Mouse (Mus musculus): Measurements from ENCODE around the gene Taz.

The Taz gene

GRCm38 (mm10) chrX:74281732-74282394, at the start of gene Taz, which contains the start of gene Dnase1l1:
TSS of gene Taz (plus strand) at chrX:74281912.
TSS of gene Dnase1l1 (minus strand) at chrX:74282337.
- no peak for DNase-seq (ENCODE audit: low read depth, low spot score)

GRCm38 (mm10) chrX:74233196-74233595, 48.5 kb upstream of the Taz start:
- DNase-seq (ENCODE audit: low read depth, low spot score) = no peak

DNA sequence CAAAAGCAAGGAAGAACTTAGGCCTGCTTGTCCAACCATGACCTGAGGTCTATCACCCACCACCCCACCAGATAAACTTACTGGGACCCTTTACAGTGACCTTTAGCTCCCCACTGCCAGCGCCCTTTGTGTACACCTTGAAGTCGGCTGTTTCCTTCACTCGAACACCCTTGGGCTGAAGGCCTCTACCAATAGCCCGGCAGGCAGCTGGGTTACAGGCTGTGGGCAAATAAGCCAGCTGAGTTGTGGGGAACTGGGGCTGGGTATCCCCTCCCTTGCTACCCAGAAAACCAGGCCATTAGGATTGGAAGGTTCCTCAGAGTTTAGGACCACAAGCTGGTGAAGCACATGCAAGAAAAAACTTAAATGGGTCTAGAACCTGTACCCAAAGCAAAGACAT, 41.4 kb upstream of the Taz start:
- DNase-seq (ENCODE audit: low read depth, low spot score) = no peak

DNA sequence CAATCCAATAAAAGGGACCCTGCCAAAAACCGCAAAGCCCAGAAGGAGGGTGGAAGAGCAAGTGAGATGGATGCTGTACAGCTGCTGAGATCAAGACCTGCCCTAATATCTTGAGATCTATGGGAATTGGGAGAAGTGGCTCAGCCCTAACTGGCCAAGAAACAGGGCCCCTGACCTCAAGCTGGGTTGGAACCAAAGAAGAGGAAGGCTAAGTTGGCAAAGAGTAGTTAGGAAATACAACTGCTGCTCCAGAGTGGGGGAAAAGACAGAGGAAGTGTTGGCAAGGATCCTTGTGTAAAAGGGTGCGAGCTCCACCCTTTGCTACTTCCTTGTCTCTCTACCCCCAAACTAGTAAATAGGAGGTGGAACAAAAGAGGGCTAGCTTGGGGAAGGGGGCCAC, 38.3 kb upstream of the Taz start:
- no peak for DNase-seq (ENCODE audit: low read depth, low spot score)

DNA sequence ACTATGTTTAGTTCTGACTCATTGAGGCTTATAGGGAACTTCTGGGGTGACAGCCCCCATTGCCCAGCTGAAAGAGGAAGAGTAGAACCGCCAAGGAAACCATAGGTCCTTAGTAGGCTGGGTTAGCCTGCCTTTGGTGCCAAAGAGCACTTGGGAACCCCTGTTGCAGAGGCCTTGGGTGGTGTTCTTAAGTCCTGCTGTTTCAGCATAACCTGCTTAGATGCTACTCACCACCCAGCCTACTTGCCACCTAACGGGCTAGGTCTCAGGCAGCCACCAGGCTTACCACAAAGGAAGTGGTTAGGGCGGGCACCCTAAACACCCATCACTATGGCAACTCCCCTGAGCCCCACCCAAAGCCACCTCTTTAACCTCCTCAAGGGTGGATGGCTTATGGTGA, 37.9 kb upstream of the Taz start:
- DNase-seq (ENCODE audit: low read depth, low spot score) = no peak

GRCm38 (mm10) chrX:74244614-74245083, 37.1 kb upstream of the Taz start:
- no peak for DNase-seq (ENCODE audit: low read depth, low spot score)

GRCm38 (mm10) chrX:74245107-74245506, 36.6 kb upstream of the Taz start:
- no peak for DNase-seq (ENCODE audit: low read depth, low spot score)

GRCm38 (mm10) chrX:74245687-74246086, 36.0 kb upstream of the Taz start:
- no peak for DNase-seq (ENCODE audit: low read depth, low spot score)

GRCm38 (mm10) chrX:74246213-74246681, 35.5 kb upstream of the Taz start:
- DNase-seq (ENCODE audit: low read depth, low spot score) = peak; percentile 84

DNA sequence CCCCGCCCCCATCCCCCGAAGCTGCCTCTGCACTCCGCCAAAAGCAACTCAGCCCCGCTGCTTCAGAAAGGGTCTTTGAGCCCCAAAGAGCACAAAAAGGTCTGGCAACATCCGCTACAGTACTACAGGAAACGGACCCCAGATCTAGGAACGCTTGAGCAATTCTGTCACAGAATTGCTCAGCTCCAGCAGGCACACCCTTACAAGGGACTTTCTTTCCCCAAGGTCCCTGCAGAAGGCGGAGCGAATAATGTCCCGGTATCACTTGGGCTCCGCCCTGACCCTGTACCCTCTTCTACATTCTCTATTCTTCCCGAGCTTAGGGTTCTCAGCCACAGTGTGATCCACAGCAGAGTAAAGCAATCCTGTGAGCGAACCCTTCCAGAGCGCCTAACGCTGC, 35.0 kb upstream of the Taz start:
- no peak for DNase-seq (ENCODE audit: low read depth, low spot score)

DNA sequence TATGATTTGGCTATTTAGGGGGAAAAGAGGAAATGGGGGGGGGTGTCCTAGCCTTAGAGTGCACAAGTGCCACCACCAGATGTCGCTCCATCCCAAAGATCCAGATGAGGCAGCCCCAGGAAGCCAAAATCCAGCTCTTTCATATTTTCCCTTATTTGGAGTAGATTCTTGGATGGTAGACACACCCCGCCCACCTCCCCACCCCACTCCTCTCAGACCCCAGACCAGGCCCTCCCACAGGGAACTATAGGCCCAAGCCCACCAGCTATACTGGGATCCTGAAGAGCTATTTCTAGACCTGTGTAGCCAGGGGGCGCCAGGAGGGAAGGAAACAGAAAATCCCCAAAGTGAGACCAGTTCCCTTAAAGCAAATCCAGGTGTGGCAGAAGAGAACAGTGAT, 33.1 kb upstream of the Taz start:
- DNase-seq (ENCODE audit: low read depth, low spot score) = no peak

DNA sequence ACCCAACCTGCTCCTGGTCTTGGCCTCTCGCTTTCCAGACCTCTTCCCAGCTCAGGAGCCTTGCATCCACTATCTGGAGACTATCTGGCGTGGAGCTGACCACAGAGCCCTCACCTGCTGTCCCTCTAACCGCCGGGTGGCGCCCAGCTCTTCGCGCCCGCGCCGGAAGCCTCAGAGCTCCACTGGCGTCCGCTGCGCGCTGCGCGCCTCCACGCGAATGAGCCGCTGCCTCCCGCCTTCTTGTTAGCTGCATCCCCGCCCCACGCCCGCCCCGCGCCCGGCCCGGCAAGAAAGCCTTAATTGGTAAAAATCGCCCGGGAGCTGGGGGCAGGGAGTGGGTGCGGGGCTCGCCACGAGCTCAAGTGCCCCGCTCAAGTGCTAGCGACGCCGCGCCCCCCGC, 32.1 kb upstream of the Taz start, which contains the start of gene Flna:
Gene Flna, minus strand, starts transcription at position 206 of the 400 bp plus-strand sequence.
- no peak for DNase-seq (ENCODE audit: low read depth, low spot score)

- peak; percentile 91 for DNase-seq (ENCODE audit: low read depth, low spot score)
Observed at GRCm38 (mm10) chrX:74254153-74254887, 27.4 kb upstream of the Taz start, which contains the start of gene Emd. TSS of gene Emd (plus strand) at chrX:74254687.

- no peak for DNase-seq (ENCODE audit: low read depth, low spot score)
Observed at GRCm38 (mm10) chrX:74254888-74255565, 26.7 kb upstream of the Taz start.

- DNase-seq (ENCODE audit: low read depth, low spot score) = no peak
Observed at GRCm38 (mm10) chrX:74257746-74258145, 24.0 kb upstream of the Taz start.

DNA sequence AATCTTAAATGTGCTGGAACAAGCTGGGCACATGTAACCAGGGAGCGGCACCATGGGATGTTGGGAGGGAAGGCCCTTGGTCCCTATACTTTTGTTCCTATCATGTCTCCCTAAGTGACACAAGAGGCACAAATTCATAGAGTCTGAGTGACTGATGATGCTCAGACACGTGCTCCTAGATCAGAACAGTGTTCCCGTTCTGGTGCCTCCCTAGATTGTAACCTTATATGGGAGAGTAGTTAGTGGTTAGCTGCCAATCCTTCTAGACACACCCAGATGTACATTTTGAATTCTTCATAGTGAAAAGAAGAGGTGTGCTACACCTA, 12.0 kb upstream of the Taz start:
- DNase-seq (ENCODE audit: low read depth, low spot score) = no peak

DNA sequence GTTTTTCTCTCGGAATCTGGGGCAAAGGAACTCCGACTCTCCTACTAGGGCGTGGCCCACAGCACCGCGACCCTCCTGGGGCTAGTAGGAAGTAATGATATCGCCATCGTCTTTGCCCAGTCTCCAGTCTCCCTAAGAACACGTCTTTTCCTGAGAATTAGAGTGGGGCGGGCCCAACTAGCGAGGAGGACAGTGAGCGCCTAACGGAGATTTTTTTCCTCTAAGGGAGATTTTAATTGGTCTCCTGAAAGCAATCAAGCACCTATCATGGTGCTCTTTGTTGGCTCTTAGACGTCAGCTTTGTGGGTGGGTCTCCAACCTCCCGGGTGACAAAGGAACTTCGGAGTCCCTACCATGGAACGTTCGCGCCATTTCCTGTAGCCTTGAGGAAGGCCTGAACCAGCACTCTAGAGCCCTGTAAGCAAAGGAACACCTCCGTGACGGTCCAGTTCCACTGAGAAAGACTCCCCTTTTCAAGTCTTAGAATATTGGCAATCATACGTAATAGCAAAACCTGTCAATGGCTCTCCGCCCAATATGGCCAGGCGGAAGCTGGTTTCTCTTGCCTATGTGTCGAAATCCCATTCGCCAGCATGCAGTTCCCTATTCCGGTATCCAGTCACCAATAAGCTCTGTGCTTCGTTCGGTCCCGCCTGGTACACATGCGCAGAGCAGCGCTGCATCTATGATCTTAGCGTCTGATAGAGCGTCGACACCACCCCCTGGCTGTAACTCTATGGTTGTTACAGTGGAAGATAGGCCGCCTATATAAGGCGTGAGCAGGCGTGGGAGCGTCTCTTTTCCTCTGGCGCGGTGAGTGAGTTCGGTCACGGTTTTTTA, 11.4 kb upstream of the Taz start, which contains the start of gene Rpl10:
Gene Rpl10, plus strand, starts transcription at position 751 of the 840 bp plus-strand sequence.
- DNase-seq (ENCODE audit: low read depth, low spot score) = peak; percentile 98

GRCm38 (mm10) chrX:74270902-74271551, 10.7 kb upstream of the Taz start:
- DNase-seq (ENCODE audit: low read depth, low spot score) = no peak

DNA sequence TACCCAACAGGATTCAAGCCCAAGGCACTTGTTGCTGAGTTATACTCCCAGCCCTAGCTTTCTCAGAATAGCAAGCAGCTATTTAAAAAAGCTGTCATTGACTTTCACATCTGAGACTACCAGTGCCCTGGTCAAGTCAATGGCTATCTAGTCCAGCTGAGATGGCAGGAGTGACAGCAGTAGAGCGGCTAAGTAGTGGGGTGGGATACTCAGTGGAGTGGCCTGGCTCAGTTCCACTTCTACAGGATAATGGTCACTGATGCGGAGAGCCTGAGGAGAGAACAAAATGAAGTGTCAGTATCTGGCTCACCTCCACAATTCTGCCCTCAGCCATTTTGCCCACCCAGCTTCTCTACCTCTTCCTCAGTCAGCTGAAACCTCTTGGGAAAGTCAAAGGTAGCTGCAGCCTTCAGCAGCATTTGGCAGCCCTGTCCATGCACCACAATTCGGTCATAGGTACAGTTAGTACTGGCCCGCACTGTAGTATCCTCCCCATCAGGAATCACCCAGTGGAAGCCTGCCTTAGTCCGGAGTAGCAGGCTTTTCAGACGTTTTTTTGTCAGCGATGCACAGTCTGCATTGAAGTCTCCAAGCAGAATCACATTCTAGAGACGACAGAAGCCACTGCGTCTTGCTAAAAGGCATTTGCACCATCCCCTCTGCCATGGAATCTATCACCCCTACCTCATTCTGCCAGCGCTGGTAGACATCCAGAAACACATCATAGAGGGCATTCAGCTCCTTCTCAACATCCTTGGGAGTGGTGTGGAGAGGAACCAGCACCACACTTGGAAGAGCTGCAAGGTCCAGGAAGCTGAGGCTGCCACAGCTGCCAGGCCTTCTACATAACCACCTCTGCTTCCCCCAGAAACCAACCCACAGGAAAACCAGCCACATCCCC, 8.0 kb upstream of the Taz start:
- no peak for DNase-seq (ENCODE audit: low read depth, low spot score)

DNA sequence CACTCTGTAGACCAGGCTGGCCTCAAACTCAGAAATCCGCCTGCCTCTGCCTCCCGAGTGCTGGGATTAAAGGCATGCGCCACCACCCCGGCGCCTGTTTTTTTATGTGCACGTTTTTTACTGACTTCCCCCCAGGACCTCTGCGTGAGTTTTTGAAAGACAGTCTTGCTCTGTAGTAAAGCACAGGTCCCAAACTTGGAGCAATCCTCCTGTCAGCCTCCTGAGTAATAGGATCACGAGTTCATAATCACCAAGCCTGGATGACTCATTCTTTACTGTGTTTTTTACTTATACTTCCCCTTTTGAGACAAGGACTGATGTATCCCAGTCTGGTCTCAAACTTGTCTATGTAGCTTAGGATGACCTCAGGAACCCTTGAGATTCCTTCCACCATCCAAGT, 3.8 kb upstream of the Taz start:
- no peak for DNase-seq (ENCODE audit: low read depth, low spot score)

Measured in telencephalon, adult 2 months (tissue).